Mouse (Mus musculus): ENCODE results near the gene Rtn4r. TPM values are rescaled to one million over a fixed set of nuclear protein-coding genes. Genes with fewer than 3 reads are reported as not detected.
A peak's percentile ranks its signal among the peaks of the same experiment; 100 is the strongest.

Rtn4r gene
- polyA plus RNA-seq, 1 experiment from 2014 or later = 29.7 TPM

- WGBS = 59% methylated on average over 5 of the region's 5 CpGs
Measured at GRCm38 (mm10) chr16:18129413-18129812, 2.0 kb downstream of the Rtn4r start.

GRCm38 (mm10) chr16:18130288-18130687 is 2.8 kb downstream of the Rtn4r start:
- Histone ChIP-seq H3K9me3 (replicated peaks; ENCODE audit: control insufficient read depth, low read length, poor library complexity, severe bottlenecking) (no peaks in the 10 kb centered on the region), H3K9ac (ENCODE audit: low read depth, low read length) (no peak overlapping the region), H3K4me2 (ENCODE audit: low read length) (peak overlapping the region; percentile 37), H3K4me1 (ENCODE audit: control insufficient read depth, insufficient read depth, low read length) (peaks cover 31% of the 10 kb centered on the region), H3K27ac (ENCODE audit: low read length) (peak overlapping the region; percentile 29; the same call in 1 of the 2 replicates), H3K27me3 (ENCODE audit: control insufficient read depth, insufficient read depth, low read depth, low read length) (peaks cover 2% of the 10 kb centered on the region; the same call in 1 of the 2 replicates), H3K36me3 (ENCODE audit: control insufficient read depth, insufficient read depth, low read length) (no peaks in the 10 kb centered on the region; the same call in 1 of the 2 replicates), H3K4me3 (ENCODE audit: low read depth, low read length) (no peak overlapping the region)
- WGBS = 56% methylated on average over 4 of the region's 4 CpGs
- ATAC-seq = no peak

More at GRCm38 (mm10) chr16:18129413-18129812, 2.0 kb downstream of the Rtn4r start:
- Histone ChIP-seq H3K9me3 (replicated peaks; ENCODE audit: control insufficient read depth, low read length, poor library complexity, severe bottlenecking) (no peaks in the 10 kb centered on the region), H3K9ac (ENCODE audit: low read depth, low read length) (peak overlapping the region; percentile 85), H3K36me3 (ENCODE audit: control insufficient read depth, insufficient read depth, low read length) (no peaks in the 10 kb centered on the region; the same call in 1 of the 2 replicates), H3K4me2 (ENCODE audit: low read length) (peak overlapping the region; percentile 74), H3K27me3 (ENCODE audit: control insufficient read depth, insufficient read depth, low read depth, low read length) (peaks cover 2% of the 10 kb centered on the region; the same call in 1 of the 2 replicates), H3K4me3 (ENCODE audit: low read depth, low read length) (peak overlapping the region; percentile 84), H3K4me1 (ENCODE audit: control insufficient read depth, insufficient read depth, low read length) (peaks cover 31% of the 10 kb centered on the region), H3K27ac (ENCODE audit: low read length) (peak overlapping the region; percentile 38)
- no peak for ATAC-seq

GRCm38 (mm10) chr16:18130705-18131104 is 3.3 kb downstream of the Rtn4r start:
- H3K4me3 ChIP-seq (ENCODE audit: low read depth, low read length) = no peak overlapping the region
- H3K9ac ChIP-seq (ENCODE audit: low read depth, low read length) = no peak overlapping the region
- H3K9me3 ChIP-seq (replicated peaks; ENCODE audit: control insufficient read depth, low read length, poor library complexity, severe bottlenecking) = no peaks in the 10 kb centered on the region
- no peak for ATAC-seq
- H3K36me3 ChIP-seq (ENCODE audit: control insufficient read depth, insufficient read depth, low read length) = no peaks in the 10 kb centered on the region; the same call in 1 of the 2 replicates
- H3K27ac ChIP-seq (ENCODE audit: low read length) = peak overlapping the region; percentile 29; the same call in 1 of the 2 replicates
- H3K27me3 ChIP-seq (ENCODE audit: control insufficient read depth, insufficient read depth, low read depth, low read length) = peaks cover 2% of the 10 kb centered on the region; the same call in 1 of the 2 replicates
- peak overlapping the region; percentile 37 for H3K4me2 ChIP-seq (ENCODE audit: low read length)
- peaks cover 31% of the 10 kb centered on the region for H3K4me1 ChIP-seq (ENCODE audit: control insufficient read depth, insufficient read depth, low read length)

- Histone ChIP-seq H3K4me2 (ENCODE audit: low read length) (no peak overlapping the region), H3K9me3 (replicated peaks; ENCODE audit: control insufficient read depth, low read length, poor library complexity, severe bottlenecking) (no peaks in the 10 kb centered on the region), H3K27ac (ENCODE audit: low read length) (no peak overlapping the region), H3K4me3 (ENCODE audit: low read depth, low read length) (no peak overlapping the region), H3K36me3 (ENCODE audit: control insufficient read depth, insufficient read depth, low read length) (peaks cover 4% of the 10 kb centered on the region; the same call in 1 of the 2 replicates), H3K4me1 (ENCODE audit: control insufficient read depth, insufficient read depth, low read length) (peaks cover 31% of the 10 kb centered on the region), H3K27me3 (ENCODE audit: control insufficient read depth, insufficient read depth, low read depth, low read length) (no peaks in the 10 kb centered on the region; the same call in 1 of the 2 replicates), H3K9ac (ENCODE audit: low read depth, low read length) (no peak overlapping the region)
- ATAC-seq = no peak
- 87% methylated on average over 11 of the region's 11 CpGs for WGBS
Measured at GRCm38 (mm10) chr16:18131245-18131939, 4.0 kb downstream of the Rtn4r start.

GRCm38 (mm10) chr16:18132026-18132425 is 4.6 kb downstream of the Rtn4r start:
- WGBS = 86% methylated on average over 1 of the region's 1 CpGs
- Histone ChIP-seq H3K27ac (ENCODE audit: low read length) (no peak overlapping the region), H3K9me3 (replicated peaks; ENCODE audit: control insufficient read depth, low read length, poor library complexity, severe bottlenecking) (no peaks in the 10 kb centered on the region), H3K36me3 (ENCODE audit: control insufficient read depth, insufficient read depth, low read length) (peaks cover 6% of the 10 kb centered on the region; the same call in 1 of the 2 replicates), H3K27me3 (ENCODE audit: control insufficient read depth, insufficient read depth, low read depth, low read length) (no peaks in the 10 kb centered on the region), H3K4me3 (ENCODE audit: low read depth, low read length) (no peak overlapping the region), H3K4me2 (ENCODE audit: low read length) (no peak overlapping the region), H3K4me1 (ENCODE audit: control insufficient read depth, insufficient read depth, low read length) (peaks cover 26% of the 10 kb centered on the region), H3K9ac (ENCODE audit: low read depth, low read length) (no peak overlapping the region)
- ATAC-seq = no peak

- Histone ChIP-seq H3K9ac (ENCODE audit: low read depth, low read length) (no peak overlapping the region), H3K4me2 (ENCODE audit: low read length) (no peak overlapping the region), H3K27ac (ENCODE audit: low read length) (no peak overlapping the region), H3K4me3 (ENCODE audit: low read depth, low read length) (no peak overlapping the region), H3K4me1 (ENCODE audit: control insufficient read depth, insufficient read depth, low read length) (peaks cover 26% of the 10 kb centered on the region), H3K36me3 (ENCODE audit: control insufficient read depth, insufficient read depth, low read length) (peaks cover 6% of the 10 kb centered on the region; the same call in 1 of the 2 replicates), H3K9me3 (replicated peaks; ENCODE audit: control insufficient read depth, low read length, poor library complexity, severe bottlenecking) (no peaks in the 10 kb centered on the region), H3K27me3 (ENCODE audit: control insufficient read depth, insufficient read depth, low read depth, low read length) (no peaks in the 10 kb centered on the region)
- 91% methylated on average over 3 of the region's 3 CpGs for WGBS
- no peak for ATAC-seq
Measured at GRCm38 (mm10) chr16:18132575-18132974, 5.1 kb downstream of the Rtn4r start.

- H3K9me3 ChIP-seq (replicated peaks; ENCODE audit: control insufficient read depth, low read length, poor library complexity, severe bottlenecking) = no peaks in the 10 kb centered on the region
- H3K4me2 ChIP-seq (ENCODE audit: low read length) = no peak overlapping the region
- no peak overlapping the region for H3K4me3 ChIP-seq (ENCODE audit: low read depth, low read length)
- no peak overlapping the region for H3K9ac ChIP-seq (ENCODE audit: low read depth, low read length)
- H3K36me3 ChIP-seq (ENCODE audit: control insufficient read depth, insufficient read depth, low read length) = peaks cover 6% of the 10 kb centered on the region; the same call in 1 of the 2 replicates
- no peaks in the 10 kb centered on the region for H3K27me3 ChIP-seq (ENCODE audit: control insufficient read depth, insufficient read depth, low read depth, low read length)
- ATAC-seq = no peak
- H3K4me1 ChIP-seq (ENCODE audit: control insufficient read depth, insufficient read depth, low read length) = peaks cover 26% of the 10 kb centered on the region
- 84% methylated on average over 5 of the region's 5 CpGs for WGBS
- no peak overlapping the region for H3K27ac ChIP-seq (ENCODE audit: low read length)
Measured at GRCm38 (mm10) chr16:18133133-18133920, 5.9 kb downstream of the Rtn4r start.

- Histone ChIP-seq H3K4me2 (ENCODE audit: low read length) (no peak overlapping the region), H3K9ac (ENCODE audit: low read depth, low read length) (no peak overlapping the region), H3K27ac (ENCODE audit: low read length) (no peak overlapping the region), H3K4me3 (ENCODE audit: low read depth, low read length) (no peak overlapping the region), H3K36me3 (ENCODE audit: control insufficient read depth, insufficient read depth, low read length) (peaks cover 6% of the 10 kb centered on the region; the same call in 1 of the 2 replicates), H3K27me3 (ENCODE audit: control insufficient read depth, insufficient read depth, low read depth, low read length) (no peaks in the 10 kb centered on the region), H3K9me3 (replicated peaks; ENCODE audit: control insufficient read depth, low read length, poor library complexity, severe bottlenecking) (no peaks in the 10 kb centered on the region), H3K4me1 (ENCODE audit: control insufficient read depth, insufficient read depth, low read length) (peaks cover 10% of the 10 kb centered on the region)
- WGBS = 81% methylated on average over 5 of the region's 5 CpGs
- ATAC-seq = no peak
Measured at GRCm38 (mm10) chr16:18135196-18135595, 7.8 kb downstream of the Rtn4r start.

All from midbrain, embryonic 16.5 days (tissue).